Mouse (Mus musculus): ENCODE measurements around the gene Nup107. TPM values are rescaled to one million over a fixed set of nuclear protein-coding genes. Genes with fewer than 3 reads are reported as not detected.

The Nup107 gene
- polyA plus RNA-seq (2015; fragmentation: Nextera tagmentation; extraction: Ambion mirVana), result 33.0 and 33.4 TPM in 2 replicates

DNA sequence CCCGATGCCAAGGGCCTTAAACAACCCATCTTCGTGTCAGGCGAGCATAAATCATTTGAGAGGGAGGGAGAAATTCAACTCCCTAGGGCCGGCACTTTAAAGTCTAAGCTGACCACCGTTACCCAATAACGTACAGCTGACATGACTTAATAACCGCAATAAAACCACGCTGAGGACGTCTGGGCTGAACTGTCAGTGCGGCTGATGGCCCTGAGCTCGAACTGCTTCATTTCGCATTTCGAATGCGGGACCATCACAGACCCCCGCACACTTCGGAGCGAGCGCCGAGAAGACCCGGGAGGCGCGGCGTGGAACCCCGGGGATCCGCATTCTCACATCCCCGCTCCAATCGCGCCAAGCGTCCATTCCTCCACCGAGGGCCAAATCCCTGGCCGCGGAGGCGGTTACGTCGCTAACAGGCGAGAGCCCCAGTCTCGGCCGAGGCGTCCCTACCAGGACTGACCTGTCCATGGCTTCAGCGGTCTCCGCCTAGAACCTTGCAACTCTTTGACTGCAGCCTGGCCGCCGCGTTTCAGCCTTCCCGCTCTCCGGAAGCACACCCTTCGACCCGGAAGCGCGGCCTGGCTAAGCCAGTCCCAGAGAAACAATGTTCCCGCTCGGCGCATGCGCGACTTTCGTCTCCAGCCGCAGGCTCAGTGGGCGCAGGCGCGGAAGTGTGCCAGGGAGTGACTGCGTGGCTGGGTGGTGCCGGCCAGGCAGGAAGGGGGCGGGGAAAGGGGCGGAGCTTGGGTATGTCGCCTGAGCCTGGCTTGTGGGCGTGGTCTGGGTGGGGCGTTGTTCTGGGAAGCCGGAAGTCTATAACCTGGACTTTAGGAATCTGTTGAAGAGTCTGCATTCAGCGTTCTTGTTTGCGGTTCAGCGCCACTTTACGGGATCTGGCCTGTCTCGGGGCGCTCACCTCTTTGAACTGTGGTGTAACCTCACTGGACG, at the start of gene Nup107:
Nup107 (minus strand) TSS at position 565 of the 951 bp plus-strand sequence.
- Histone ChIP-seq H3K9me3 (replicated peaks) (no peaks in the 10 kb centered on the region), H3K27me3 (no peaks in the 10 kb centered on the region), H3K4me3 (replicated peaks) (peak within 1 kb of the TSS; percentile 84), H3K4me2 (peak within 1 kb of the TSS; percentile 75), H3K27ac (replicated peaks) (peak within 1 kb of the TSS; percentile 80), H3K9ac (peak within 1 kb of the TSS; percentile 81), H3K4me1 (replicated peaks) (peaks cover 30% of the 10 kb centered on the region), H3K36me3 (replicated peaks) (peaks cover 16% of the 10 kb centered on the region)
- peak; percentile 98 for ATAC-seq (ENCODE audit: insufficient read depth)
- under 1% methylated on average over 75 of the region's 75 CpGs for WGBS (ENCODE audit: insufficient replicate concordance)

DNA sequence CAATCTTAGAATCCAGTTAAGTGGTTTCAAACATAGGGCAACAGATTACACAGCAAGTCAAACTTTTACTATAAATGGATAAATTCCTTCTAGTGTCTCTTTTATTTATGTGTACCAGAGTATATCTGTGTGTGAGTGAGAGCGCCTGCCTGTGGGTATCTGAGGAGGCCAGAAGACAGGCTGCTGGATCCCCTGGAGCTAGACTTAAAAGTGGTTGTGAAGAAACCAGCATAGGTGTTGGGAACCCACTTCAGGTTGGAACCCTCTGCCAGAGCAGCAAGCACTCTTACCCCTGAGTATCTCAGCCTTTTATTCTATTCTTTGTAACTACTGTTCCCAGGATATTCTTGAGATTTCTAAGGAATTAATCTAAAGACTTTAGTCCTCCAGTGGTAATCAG, 49.3 kb upstream of the Nup107 start:
- H3K4me2 ChIP-seq, result no peak overlapping the region
- H3K4me3 ChIP-seq (replicated peaks), result no peak overlapping the region
- H3K9ac ChIP-seq, result no peak overlapping the region
- no peaks in the 10 kb centered on the region for H3K36me3 ChIP-seq (replicated peaks)
- no peak for ATAC-seq (ENCODE audit: insufficient read depth)
- peaks cover 47% of the 10 kb centered on the region for H3K4me1 ChIP-seq (replicated peaks)
- H3K27me3 ChIP-seq, result 0 out of 2 replicates have a peak, but pooled peaks cover 2% of the 10 kb centered on the region
- WGBS (ENCODE audit: insufficient replicate concordance), result 44% methylated on average over 1 of the region's 1 CpGs
- H3K9me3 ChIP-seq (replicated peaks), result no peaks in the 10 kb centered on the region
- H3K27ac ChIP-seq (replicated peaks), result no peak overlapping the region

DNA sequence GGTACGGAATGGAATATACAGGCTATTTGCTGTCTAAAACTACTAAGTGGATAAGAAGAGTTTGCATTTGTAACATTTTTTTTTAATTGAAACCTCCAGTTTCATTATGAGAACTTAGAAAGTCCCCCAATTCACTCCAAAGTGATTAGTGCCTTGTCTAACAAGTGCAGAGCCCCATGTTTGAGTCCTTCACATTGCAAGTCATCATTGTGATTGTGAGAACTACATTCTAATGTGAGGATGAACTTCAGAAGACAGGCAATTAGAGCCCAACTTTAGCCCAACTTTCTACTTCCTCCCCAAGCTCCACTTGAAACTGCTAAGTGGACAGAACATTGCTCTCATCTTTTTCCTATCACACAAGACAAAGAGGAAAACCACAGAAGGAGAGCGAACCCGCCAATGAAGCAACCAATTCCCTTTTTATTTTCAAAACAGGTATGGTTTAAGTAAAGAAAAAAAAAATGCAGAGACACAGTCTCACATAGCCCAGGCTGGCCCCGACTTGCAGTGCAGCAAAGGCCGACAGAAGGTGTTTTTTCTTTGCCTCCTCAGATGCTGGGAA, 48.0 kb upstream of the Nup107 start:
- Histone ChIP-seq H3K27me3 (no peaks in the 10 kb centered on the region), H3K9ac (no peak overlapping the region), H3K4me2 (no peak overlapping the region; the same call in 1 of the 2 replicates), H3K4me1 (replicated peaks) (peaks cover 46% of the 10 kb centered on the region), H3K4me3 (replicated peaks) (no peak overlapping the region), H3K27ac (replicated peaks) (no peak overlapping the region), H3K9me3 (replicated peaks) (no peaks in the 10 kb centered on the region), H3K36me3 (replicated peaks) (no peaks in the 10 kb centered on the region)
- 29% methylated on average over 5 of the region's 5 CpGs for WGBS (ENCODE audit: insufficient replicate concordance)
- ATAC-seq (ENCODE audit: insufficient read depth), result no peak

DNA sequence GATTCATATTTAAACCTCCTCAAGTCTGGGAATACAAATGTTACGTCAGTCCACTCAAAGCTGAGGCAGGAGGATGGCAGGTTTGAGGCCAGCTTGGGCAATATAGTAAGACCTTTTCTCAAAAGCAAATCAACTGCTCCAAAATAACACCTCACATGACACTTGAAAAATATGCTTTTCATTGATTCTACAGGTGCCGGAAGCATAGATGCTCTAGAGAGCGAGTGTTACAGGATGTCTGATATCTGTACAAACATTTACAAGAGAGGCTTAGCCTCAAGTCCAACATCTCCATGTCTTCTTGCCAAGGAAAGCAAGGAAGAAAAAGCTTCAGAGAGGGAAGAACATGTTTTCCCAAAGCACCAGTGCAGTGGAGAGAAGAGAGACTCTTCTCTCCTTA, 47.2 kb upstream of the Nup107 start:
- 75% methylated on average over 3 of the region's 3 CpGs for WGBS (ENCODE audit: insufficient replicate concordance)
- Histone ChIP-seq H3K4me1 (replicated peaks) (peaks cover 48% of the 10 kb centered on the region), H3K27me3 (no peaks in the 10 kb centered on the region), H3K4me3 (replicated peaks) (no peak overlapping the region), H3K4me2 (no peak overlapping the region), H3K27ac (replicated peaks) (no peak overlapping the region), H3K36me3 (replicated peaks) (no peaks in the 10 kb centered on the region), H3K9me3 (replicated peaks) (no peaks in the 10 kb centered on the region), H3K9ac (no peak overlapping the region)
- ATAC-seq (ENCODE audit: insufficient read depth), result no peak

DNA sequence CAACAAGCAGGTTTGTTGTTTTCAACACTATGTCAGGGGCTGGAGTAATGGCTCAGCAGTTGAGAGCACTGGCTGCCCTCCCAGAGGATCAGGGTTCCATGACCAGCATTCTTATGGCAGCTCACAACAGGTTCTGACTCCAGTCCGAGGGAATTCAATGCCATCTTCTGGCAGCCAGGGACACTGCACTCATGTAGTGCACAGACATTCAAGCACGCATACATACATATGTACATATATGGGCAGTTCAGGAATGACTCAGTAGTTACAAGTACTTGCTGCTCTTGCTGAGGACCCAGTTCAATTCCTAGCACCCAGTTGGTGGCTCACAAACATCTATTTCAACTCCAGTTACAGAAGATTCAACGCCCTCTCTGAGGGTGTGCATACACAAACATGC, 46.4 kb upstream of the Nup107 start:
- Histone ChIP-seq H3K9me3 (replicated peaks) (no peaks in the 10 kb centered on the region), H3K27me3 (no peaks in the 10 kb centered on the region), H3K4me3 (replicated peaks) (no peak overlapping the region), H3K27ac (replicated peaks) (no peak overlapping the region), H3K9ac (no peak overlapping the region), H3K36me3 (replicated peaks) (no peaks in the 10 kb centered on the region), H3K4me1 (replicated peaks) (peaks cover 43% of the 10 kb centered on the region), H3K4me2 (no peak overlapping the region)
- 73% methylated on average over 3 of the region's 3 CpGs for WGBS (ENCODE audit: insufficient replicate concordance)
- ATAC-seq (ENCODE audit: insufficient read depth), result peak; percentile 25; the same call in 1 of the 2 replicates

DNA sequence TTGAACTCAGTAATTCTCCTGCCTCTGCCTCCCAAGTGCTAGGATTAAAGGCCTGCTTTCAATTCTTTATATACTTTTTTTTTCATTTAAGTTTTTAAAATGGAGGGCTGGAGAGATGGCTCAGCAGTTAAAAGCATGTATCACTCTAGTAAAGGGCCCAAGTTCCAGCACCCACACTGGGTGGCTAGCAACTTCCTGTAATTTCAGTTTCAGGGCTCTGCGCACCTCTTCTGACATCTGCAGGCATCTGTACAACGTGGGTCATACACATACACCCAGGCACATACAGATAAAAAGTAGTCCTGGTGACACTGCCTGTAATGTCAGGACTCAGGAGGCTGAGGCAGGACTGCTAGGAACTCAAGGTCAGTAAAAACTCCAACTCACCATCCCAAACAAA, 43.8 kb upstream of the Nup107 start:
- WGBS (ENCODE audit: insufficient replicate concordance), result 25% methylated on average over 2 of the region's 2 CpGs
- no peak for ATAC-seq (ENCODE audit: insufficient read depth)
- Histone ChIP-seq H3K4me2 (no peak overlapping the region), H3K4me3 (replicated peaks) (no peak overlapping the region), H3K9me3 (replicated peaks) (no peaks in the 10 kb centered on the region), H3K27me3 (no peaks in the 10 kb centered on the region), H3K9ac (no peak overlapping the region), H3K27ac (replicated peaks) (no peak overlapping the region), H3K4me1 (replicated peaks) (peaks cover 50% of the 10 kb centered on the region), H3K36me3 (replicated peaks) (no peaks in the 10 kb centered on the region)

DNA sequence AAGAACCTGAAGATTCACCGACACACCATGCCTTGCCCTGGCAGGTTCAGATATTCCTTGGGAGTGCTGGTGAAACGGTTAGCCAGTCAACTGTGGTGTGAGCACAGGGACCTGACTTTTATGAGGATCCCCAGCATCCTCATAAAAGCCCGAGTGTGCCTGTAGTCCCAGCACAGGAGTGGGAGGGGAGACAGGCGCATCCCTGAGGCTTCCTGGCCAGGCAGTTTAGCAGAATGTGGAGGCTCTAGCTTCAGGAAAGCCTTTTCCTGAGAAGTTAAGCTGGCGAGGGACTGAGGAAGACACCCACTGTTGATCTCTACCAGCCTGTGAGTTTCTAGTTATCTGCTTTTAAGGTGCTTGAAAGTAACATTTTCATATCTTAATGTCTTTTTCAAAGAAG, 42.9 kb upstream of the Nup107 start:
- no peaks in the 10 kb centered on the region for H3K36me3 ChIP-seq (replicated peaks)
- no peak overlapping the region for H3K9ac ChIP-seq
- H3K9me3 ChIP-seq (replicated peaks), result no peaks in the 10 kb centered on the region
- 64% methylated on average over 5 of the region's 5 CpGs for WGBS (ENCODE audit: insufficient replicate concordance)
- H3K27me3 ChIP-seq, result no peaks in the 10 kb centered on the region
- H3K4me3 ChIP-seq (replicated peaks), result no peak overlapping the region
- no peak for ATAC-seq (ENCODE audit: insufficient read depth)
- H3K4me1 ChIP-seq (replicated peaks), result peaks cover 49% of the 10 kb centered on the region
- no peak overlapping the region for H3K27ac ChIP-seq (replicated peaks)
- no peak overlapping the region for H3K4me2 ChIP-seq

DNA sequence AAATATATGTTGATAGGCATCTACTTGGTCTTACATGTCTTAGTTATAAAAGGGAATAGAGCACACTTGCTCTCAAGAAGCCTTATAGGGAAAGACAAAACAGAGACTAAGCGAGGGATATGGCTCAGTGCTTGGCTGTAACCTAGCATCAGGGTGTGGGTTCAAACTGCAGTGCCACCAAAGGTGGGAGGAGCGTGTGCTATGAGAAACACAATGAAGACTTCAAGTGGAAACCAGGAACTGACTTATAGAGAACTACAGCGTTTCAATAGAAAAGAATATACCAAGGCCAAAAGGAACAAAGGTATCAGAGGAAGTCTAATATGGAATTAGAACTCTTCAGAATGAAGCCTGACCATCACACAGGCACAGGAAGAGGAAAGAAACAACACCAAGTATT, 38.3 kb upstream of the Nup107 start:
- H3K4me3 ChIP-seq (replicated peaks), result no peak overlapping the region
- H3K27ac ChIP-seq (replicated peaks), result no peak overlapping the region
- H3K4me2 ChIP-seq, result no peak overlapping the region
- ATAC-seq (ENCODE audit: insufficient read depth), result no peak
- peaks cover 52% of the 10 kb centered on the region for H3K4me1 ChIP-seq (replicated peaks)
- no peaks in the 10 kb centered on the region for H3K27me3 ChIP-seq
- H3K9ac ChIP-seq, result no peak overlapping the region
- 49% methylated on average over 3 of the region's 3 CpGs for WGBS (ENCODE audit: insufficient replicate concordance)
- H3K36me3 ChIP-seq (replicated peaks), result no peaks in the 10 kb centered on the region
- no peaks in the 10 kb centered on the region for H3K9me3 ChIP-seq (replicated peaks)

DNA sequence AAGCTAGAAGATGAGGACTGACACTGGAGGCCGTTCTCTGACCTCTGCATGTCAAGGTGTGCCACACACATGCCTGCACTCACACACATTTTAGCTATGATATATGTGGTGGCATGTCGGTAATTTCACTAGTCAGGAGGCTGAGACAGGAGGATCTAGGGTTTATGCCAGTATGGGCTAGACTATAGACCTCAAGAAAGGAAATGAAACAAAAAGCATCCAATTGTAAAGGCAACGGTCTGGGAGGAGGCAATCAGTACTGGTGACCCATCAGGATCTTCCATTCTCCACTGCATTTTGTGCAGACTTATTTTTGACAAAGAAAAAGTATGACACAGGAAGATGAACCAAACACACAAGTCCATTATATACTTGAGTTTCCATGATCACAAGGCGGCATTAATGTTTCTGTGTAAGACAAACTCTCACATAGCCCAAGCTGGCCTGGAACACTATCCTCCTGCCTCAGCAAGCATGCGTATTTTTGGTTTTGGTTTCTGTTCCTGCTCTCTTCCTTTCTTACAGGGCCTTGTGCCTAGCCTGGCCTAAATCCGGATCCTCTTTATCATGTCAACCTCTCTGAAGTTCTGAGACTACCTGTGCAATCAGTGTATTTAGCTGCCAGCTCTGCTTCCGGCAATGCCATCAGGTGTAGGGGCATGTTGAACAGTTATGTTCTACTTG, 37.1 kb upstream of the Nup107 start:
- H3K36me3 ChIP-seq (replicated peaks), result no peaks in the 10 kb centered on the region
- peaks cover 57% of the 10 kb centered on the region for H3K4me1 ChIP-seq (replicated peaks)
- H3K27ac ChIP-seq (replicated peaks), result no peak overlapping the region; the same call in 1 of the 2 replicates
- no peak overlapping the region for H3K9ac ChIP-seq
- H3K4me2 ChIP-seq, result no peak overlapping the region
- no peak overlapping the region for H3K4me3 ChIP-seq (replicated peaks)
- 70% methylated on average over 7 of the region's 7 CpGs for WGBS (ENCODE audit: insufficient replicate concordance)
- H3K27me3 ChIP-seq, result no peaks in the 10 kb centered on the region
- H3K9me3 ChIP-seq (replicated peaks), result no peaks in the 10 kb centered on the region
- no peak for ATAC-seq (ENCODE audit: insufficient read depth)

DNA sequence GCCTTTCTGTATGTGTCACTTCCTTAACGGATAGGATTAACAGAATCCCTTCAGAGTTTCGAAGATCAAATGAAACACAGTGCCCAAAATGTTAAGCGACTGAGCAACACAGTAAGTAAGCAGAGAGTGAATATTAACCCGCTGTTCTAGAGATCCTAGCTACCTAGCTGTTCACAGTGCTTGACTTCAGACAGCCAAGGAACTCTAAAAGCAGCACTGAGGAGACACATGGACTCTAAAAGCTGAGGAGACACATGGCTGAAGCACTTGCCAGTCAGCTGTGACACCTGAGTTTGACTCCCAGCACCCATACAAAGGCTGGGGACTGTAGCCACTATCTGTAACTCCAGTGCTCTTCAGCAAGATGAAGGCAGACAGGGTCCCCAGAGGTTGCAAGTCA, 36.5 kb upstream of the Nup107 start:
- no peak overlapping the region for H3K4me2 ChIP-seq
- no peak for ATAC-seq (ENCODE audit: insufficient read depth)
- H3K9ac ChIP-seq, result no peak overlapping the region
- no peaks in the 10 kb centered on the region for H3K36me3 ChIP-seq (replicated peaks)
- no peaks in the 10 kb centered on the region for H3K27me3 ChIP-seq
- WGBS (ENCODE audit: insufficient replicate concordance), result 56% methylated on average over 4 of the region's 4 CpGs
- H3K4me1 ChIP-seq (replicated peaks), result peaks cover 57% of the 10 kb centered on the region
- no peak overlapping the region; the same call in 1 of the 2 replicates for H3K27ac ChIP-seq (replicated peaks)
- H3K4me3 ChIP-seq (replicated peaks), result no peak overlapping the region
- no peaks in the 10 kb centered on the region for H3K9me3 ChIP-seq (replicated peaks)

DNA sequence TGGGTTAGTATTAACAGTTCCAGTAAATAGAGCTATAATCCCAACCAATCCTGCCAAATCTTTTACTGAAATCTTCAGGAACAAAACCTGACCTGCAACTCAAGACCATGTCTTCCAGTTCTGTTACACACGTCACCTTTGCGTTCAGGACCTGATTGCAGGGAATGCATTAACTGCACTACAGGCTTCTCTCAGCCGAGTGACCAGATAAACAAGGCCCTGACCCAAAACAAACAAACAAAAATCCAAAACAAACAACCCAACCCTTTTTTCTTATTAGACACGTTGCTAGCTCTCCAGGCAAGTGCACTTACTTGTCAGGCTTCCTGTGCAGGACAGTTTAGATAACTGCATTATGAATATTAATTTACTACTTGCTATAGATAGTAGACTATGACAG, 36.0 kb upstream of the Nup107 start:
- H3K4me2 ChIP-seq, result no peak overlapping the region
- WGBS (ENCODE audit: insufficient replicate concordance), result 56% methylated on average over 4 of the region's 4 CpGs
- H3K27me3 ChIP-seq, result no peaks in the 10 kb centered on the region
- no peaks in the 10 kb centered on the region for H3K9me3 ChIP-seq (replicated peaks)
- H3K27ac ChIP-seq (replicated peaks), result no peak overlapping the region
- no peak overlapping the region for H3K4me3 ChIP-seq (replicated peaks)
- H3K36me3 ChIP-seq (replicated peaks), result peaks cover 3% of the 10 kb centered on the region
- peaks cover 57% of the 10 kb centered on the region for H3K4me1 ChIP-seq (replicated peaks)
- no peak overlapping the region for H3K9ac ChIP-seq
- ATAC-seq (ENCODE audit: insufficient read depth), result no peak
